Mouse (Mus musculus) yolk sac, embryonic 10.5 days (tissue): ENCODE results near the gene Aff3.

Experiments used
- DNase-seq: peaks from one replicate; pipeline ENCODE4 v3.0.0-alpha.2; 2017; ENCODE audit warnings: low spot score

The Aff3 gene

GRCm38 (mm10) chr1:38321861-38322260, 342.9 kb downstream of the Aff3 start:
- DNase-seq: no peak

- DNase-seq: no peak
These were observed 343.8 kb downstream of the Aff3 start for GRCm38 (mm10) chr1:38320971-38321305.

GRCm38 (mm10) chr1:38320126-38320970, 344.4 kb downstream of the Aff3 start:
- DNase-seq: no peak

- DNase-seq: no peak
These were observed 346.1 kb downstream of the Aff3 start for GRCm38 (mm10) chr1:38318614-38319013.

DNA sequence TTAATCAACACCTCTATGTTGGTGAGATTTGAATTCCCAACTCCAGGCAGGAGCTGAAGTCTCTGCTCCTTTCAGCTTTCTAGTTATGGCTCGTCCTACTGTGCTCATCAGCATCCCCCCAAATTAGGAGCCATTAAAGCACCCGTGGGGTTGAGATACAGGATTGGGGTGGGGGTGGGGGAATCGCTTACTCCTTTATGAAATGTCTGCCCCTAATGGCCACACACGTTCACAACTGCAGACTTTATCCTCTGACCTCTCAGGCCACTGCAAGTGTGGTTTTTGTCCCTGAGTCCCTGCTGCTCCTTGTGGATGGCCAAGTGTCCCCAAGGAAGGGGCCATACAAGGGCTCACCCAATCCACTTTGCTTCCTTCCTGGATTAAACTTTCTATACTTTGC, 348.8 kb downstream of the Aff3 start:
- DNase-seq: no peak

GRCm38 (mm10) chr1:38310496-38310895, 354.3 kb downstream of the Aff3 start:
- no peak for DNase-seq

- DNase-seq: no peak
These were observed 354.7 kb downstream of the Aff3 start for GRCm38 (mm10) chr1:38310076-38310475.

DNA sequence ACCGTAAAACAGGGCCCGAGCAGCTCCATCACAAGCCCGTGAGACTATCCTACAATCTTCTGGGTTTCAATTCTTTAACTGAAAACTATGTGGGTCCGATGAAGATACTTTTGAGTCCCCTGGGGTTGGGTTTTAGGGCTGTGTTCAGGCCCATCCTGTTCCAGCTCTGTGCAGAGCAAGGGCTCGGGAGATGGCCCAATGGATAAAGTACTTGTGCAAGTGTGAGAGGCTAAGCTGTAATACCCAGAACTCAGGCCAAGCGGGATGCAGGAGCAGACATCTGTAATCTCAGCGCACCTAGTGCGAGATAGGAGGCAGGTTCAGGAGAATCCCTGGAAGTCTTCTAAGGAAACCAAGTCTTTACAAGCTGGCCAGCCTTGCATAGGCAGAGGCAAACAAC, 355.4 kb downstream of the Aff3 start:
- DNase-seq: no peak

- DNase-seq: no peak
These were observed 356.1 kb downstream of the Aff3 start for GRCm38 (mm10) chr1:38308705-38308996.

DNA sequence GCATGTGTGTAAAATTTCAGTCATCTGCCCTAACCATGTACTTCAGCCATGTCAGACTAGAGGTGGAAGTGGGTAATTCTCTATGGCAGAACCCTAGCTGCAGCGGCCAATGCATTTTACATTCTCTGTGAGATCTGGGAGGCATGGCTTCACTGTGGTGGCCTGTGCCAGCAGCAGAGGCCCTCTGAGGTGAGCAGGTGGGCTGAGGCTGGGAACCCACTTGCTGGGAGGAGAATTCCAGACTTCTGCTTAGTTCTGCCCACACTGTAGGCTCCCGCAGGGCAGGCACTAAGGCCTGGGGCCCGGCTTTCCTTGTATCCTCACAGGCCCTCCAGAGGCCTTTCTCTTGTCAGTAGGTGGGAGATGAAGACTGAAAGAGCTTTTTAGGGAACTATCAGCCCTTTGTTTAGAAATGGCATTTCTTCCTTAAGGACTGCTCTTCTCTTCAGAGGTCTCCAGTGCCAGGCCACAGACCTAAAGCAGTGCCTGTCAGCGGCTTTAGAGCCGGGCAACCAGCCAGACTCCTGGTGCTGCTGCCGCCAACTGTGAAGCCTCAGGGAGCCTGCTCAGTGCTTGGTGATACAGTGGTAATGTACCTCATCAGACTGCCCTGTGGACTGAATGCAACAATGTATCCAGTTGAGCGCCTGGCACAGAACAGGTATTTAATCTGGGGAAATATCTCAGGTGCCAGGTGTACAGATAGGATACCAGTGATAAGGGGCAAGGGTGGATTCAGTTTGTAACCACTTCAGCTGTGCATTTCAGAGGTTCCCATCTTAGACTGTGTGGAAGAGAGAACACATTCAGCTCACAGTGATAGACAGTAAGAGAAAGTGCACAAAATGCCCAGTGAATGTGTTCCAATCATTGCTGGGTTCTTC, 356.7 kb downstream of the Aff3 start:
- DNase-seq: no peak

DNA sequence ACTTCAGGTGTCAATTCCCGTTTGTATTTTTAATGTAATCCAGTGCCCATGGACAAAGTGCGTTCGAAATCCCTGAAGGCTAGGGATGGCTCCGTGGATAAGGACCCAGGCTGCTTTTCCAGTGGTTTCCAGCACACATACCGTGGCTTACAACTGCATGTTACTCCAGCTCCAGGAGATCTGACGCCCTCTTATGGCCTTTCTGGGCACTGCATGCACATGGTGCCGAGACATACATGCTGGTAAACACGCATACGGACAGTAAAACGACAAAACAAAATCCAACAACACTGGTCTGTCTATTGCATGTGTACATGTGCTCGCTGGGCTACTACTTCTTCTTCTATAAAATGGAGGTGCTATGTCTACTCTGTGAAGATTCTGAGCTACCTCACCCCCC, 357.5 kb downstream of the Aff3 start:
- DNase-seq: no peak

- no peak for DNase-seq
These were observed 358.6 kb downstream of the Aff3 start for GRCm38 (mm10) chr1:38306146-38306545.

GRCm38 (mm10) chr1:38304376-38304775, 360.4 kb downstream of the Aff3 start:
- no peak for DNase-seq

DNA sequence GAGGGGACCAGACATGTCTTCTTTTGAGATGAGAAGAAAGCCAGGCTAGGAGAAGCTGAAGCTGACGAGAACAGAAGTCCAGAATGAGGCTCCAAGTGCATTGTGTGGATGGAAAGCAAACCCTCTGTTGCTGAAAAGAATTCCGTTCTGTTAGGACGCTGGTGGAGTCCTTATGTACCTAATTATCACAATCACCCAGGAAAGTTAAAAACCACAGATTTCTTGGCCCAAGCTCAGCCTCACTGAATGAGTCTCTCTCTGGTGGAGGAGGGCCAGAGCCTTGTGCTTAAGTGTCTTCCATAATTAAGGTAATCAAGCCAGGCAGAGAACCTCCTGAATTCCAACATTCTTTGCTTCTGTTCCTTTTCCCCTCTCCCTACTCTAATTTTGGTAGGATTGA, 366.5 kb downstream of the Aff3 start:
- no peak for DNase-seq

- no peak for DNase-seq
These were observed 369.8 kb downstream of the Aff3 start for GRCm38 (mm10) chr1:38294906-38295305.

- DNase-seq: no peak
These were observed 370.4 kb downstream of the Aff3 start for GRCm38 (mm10) chr1:38294336-38294695.

- DNase-seq: no peak
These were observed 371.0 kb downstream of the Aff3 start for GRCm38 (mm10) chr1:38293671-38294335.

DNA sequence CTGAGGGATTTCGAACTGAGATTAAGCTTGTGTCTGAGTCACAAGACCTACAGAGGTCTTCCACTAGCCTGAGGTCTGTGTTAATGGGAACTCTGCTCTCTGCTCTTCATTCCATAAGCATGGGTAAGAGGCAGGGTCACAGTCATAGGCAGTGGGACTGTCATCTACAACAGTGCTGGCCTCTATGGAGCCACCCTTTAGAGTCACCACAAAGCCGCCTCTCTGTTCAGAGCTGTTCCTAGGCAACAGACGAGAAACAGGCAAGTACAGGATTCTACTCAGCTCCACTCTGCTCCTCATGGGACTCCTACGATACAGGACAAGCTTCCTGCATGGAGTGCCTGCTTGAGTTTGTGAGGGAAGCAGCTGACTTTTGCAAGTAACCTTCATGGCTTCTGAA, 371.9 kb downstream of the Aff3 start:
- no peak for DNase-seq

GRCm38 (mm10) chr1:38291915-38292314, 372.8 kb downstream of the Aff3 start:
- no peak for DNase-seq

- no peak for DNase-seq
These were observed 373.3 kb downstream of the Aff3 start for GRCm38 (mm10) chr1:38291497-38291896.

DNA sequence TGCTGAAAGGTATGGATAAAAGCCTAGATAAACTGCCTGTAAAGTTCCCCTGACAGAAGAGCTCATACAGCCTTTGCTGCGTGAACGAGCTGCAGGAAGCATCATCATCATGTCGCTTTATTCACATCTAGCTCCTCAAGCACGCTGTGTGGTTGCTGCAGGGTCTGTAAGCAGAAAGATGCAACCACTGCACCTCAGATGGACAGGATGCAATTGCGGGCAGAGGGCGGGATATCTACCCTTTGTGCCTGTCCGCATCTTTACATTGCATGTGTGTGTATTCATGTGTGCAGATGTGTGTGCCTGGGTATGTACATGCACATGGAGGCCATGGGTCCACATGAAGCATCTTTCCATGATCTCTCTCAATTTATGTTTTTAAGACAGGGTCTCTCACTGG, 373.9 kb downstream of the Aff3 start:
- no peak for DNase-seq

DNA sequence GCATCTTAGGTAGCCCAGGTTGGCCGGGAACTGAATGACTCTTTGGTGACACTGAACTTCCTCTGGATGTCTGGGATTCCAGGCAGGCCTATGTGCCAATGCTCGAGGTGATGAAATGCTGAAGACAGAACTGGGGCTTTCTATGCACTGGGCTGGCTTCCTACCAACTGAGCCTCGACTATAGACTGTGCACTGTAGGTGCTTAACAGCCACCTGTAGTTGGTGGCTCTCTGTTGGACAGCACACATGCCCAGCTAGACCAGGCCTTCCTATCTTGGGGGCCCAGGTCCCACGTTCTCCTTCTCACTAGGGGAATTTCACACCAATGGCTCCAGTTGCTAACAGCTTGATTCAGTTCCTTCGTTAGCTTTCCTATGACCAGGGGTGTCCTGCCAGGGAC, 374.9 kb downstream of the Aff3 start:
- DNase-seq: no peak

GRCm38 (mm10) chr1:38288716-38289115, 376.0 kb downstream of the Aff3 start:
- no peak for DNase-seq
